Mouse (Mus musculus) thymus, postnatal 14 days (tissue): ENCODE measurements around the gene Fmn2.

Experiments used
- DNase-seq: peaks from one replicate; pipeline ENCODE4 v3.0.0; 2021

Gene Fmn2

GRCm38 (mm10) chr1:174557841-174558240, 56.2 kb downstream of the Fmn2 start:
- no peak for DNase-seq

GRCm38 (mm10) chr1:174558488-174558887, 56.9 kb downstream of the Fmn2 start:
- DNase-seq, result no peak

GRCm38 (mm10) chr1:174564561-174564960, 62.9 kb downstream of the Fmn2 start:
- no peak for DNase-seq

GRCm38 (mm10) chr1:174568609-174569008, 67.0 kb downstream of the Fmn2 start:
- DNase-seq, result no peak

- DNase-seq, result no peak
Measured at GRCm38 (mm10) chr1:174592420-174592980, 90.9 kb downstream of the Fmn2 start.

GRCm38 (mm10) chr1:174594989-174595388, 93.4 kb downstream of the Fmn2 start:
- peak; percentile 30 for DNase-seq

GRCm38 (mm10) chr1:174597495-174597894, 95.9 kb downstream of the Fmn2 start:
- no peak for DNase-seq

- no peak for DNase-seq
Measured at GRCm38 (mm10) chr1:174598226-174598625, 96.6 kb downstream of the Fmn2 start.

GRCm38 (mm10) chr1:174600041-174600440, 98.4 kb downstream of the Fmn2 start:
- no peak for DNase-seq

- DNase-seq, result no peak
Measured at GRCm38 (mm10) chr1:174600620-174601019, 99.0 kb downstream of the Fmn2 start.

- DNase-seq, result no peak
Measured at GRCm38 (mm10) chr1:174617368-174617767, 115.7 kb downstream of the Fmn2 start.

- DNase-seq, result no peak
Measured at GRCm38 (mm10) chr1:174621512-174621911, 119.9 kb downstream of the Fmn2 start.

- DNase-seq, result no peak
Measured at GRCm38 (mm10) chr1:174623054-174623453, 121.4 kb downstream of the Fmn2 start.

- DNase-seq, result no peak
Measured at GRCm38 (mm10) chr1:174630074-174630473, 128.4 kb downstream of the Fmn2 start.

GRCm38 (mm10) chr1:174636291-174636690, 134.7 kb downstream of the Fmn2 start:
- no peak for DNase-seq

- DNase-seq, result no peak
Measured at GRCm38 (mm10) chr1:174637564-174638085, 136.0 kb downstream of the Fmn2 start.

GRCm38 (mm10) chr1:174640901-174641300, 139.3 kb downstream of the Fmn2 start:
- DNase-seq, result no peak

GRCm38 (mm10) chr1:174643431-174644010, 141.9 kb downstream of the Fmn2 start:
- no peak for DNase-seq

GRCm38 (mm10) chr1:174649421-174649826, 147.8 kb downstream of the Fmn2 start:
- no peak for DNase-seq

- no peak for DNase-seq
Measured at GRCm38 (mm10) chr1:174654565-174654964, 152.9 kb downstream of the Fmn2 start.

- DNase-seq, result no peak
Measured at GRCm38 (mm10) chr1:174655354-174655753, 153.7 kb downstream of the Fmn2 start.

- no peak for DNase-seq
Measured at GRCm38 (mm10) chr1:174656554-174656953, 154.9 kb downstream of the Fmn2 start.

GRCm38 (mm10) chr1:174659459-174660223, 158.0 kb downstream of the Fmn2 start:
- no peak for DNase-seq

GRCm38 (mm10) chr1:174665116-174665515, 163.5 kb downstream of the Fmn2 start:
- DNase-seq, result no peak
